Mouse (Mus musculus) cerebellum, postnatal 10 days (tissue): ENCODE data around the gene Spen.

Experiments used
- DNase-seq, 2 experiments: peaks; one replicate each; pipeline ENCODE4 v3.0.0; 2021; ENCODE audit warnings: mixed read lengths in 2 of 2

Spen gene

GRCm38 (mm10) chr4:141526936-141527650 lies 11.3 kb downstream of the Spen start:
- DNase-seq = no peak

GRCm38 (mm10) chr4:141525940-141526339 lies 12.5 kb downstream of the Spen start:
- no peak for DNase-seq

- DNase-seq = no peak
Observed at GRCm38 (mm10) chr4:141524658-141525057, 13.7 kb downstream of the Spen start.

GRCm38 (mm10) chr4:141523128-141523527 lies 15.3 kb downstream of the Spen start:
- no peak for DNase-seq

- DNase-seq = no peak
Observed at GRCm38 (mm10) chr4:141518386-141518785, 20.0 kb downstream of the Spen start.

- no peak for DNase-seq
Observed at GRCm38 (mm10) chr4:141514179-141514641, 24.2 kb downstream of the Spen start.

GRCm38 (mm10) chr4:141512145-141512544 lies 26.3 kb downstream of the Spen start:
- DNase-seq = no peak

GRCm38 (mm10) chr4:141510457-141510856 lies 27.9 kb downstream of the Spen start:
- DNase-seq = no peak

GRCm38 (mm10) chr4:141506893-141507292 lies 31.5 kb downstream of the Spen start:
- DNase-seq = peak; percentile 56 to 57

GRCm38 (mm10) chr4:141506352-141506751 lies 32.0 kb downstream of the Spen start:
- DNase-seq = peak; percentile 80 to 84

GRCm38 (mm10) chr4:141505810-141506209 lies 32.6 kb downstream of the Spen start:
- no peak for DNase-seq

- DNase-seq = no peak
Observed at GRCm38 (mm10) chr4:141504471-141504870, 33.9 kb downstream of the Spen start.

- DNase-seq = no peak
Observed at GRCm38 (mm10) chr4:141502723-141503122, 35.7 kb downstream of the Spen start.

- no peak for DNase-seq
Observed at GRCm38 (mm10) chr4:141501058-141501457, 37.3 kb downstream of the Spen start.

GRCm38 (mm10) chr4:141500637-141501036 lies 37.8 kb downstream of the Spen start:
- DNase-seq = no peak

- DNase-seq = peak; percentile 39
Observed at GRCm38 (mm10) chr4:141488670-141489069, 49.7 kb downstream of the Spen start.

GRCm38 (mm10) chr4:141487581-141487980 lies 50.8 kb downstream of the Spen start:
- no peak for DNase-seq

- DNase-seq = no peak
Observed at GRCm38 (mm10) chr4:141484071-141484470, 54.3 kb downstream of the Spen start.

GRCm38 (mm10) chr4:141479411-141479810 lies 59.0 kb downstream of the Spen start:
- peak; percentile 65 to 73 for DNase-seq

- DNase-seq = peak; percentile 56 to 66
Observed at GRCm38 (mm10) chr4:141478794-141479193, 59.6 kb downstream of the Spen start.

GRCm38 (mm10) chr4:141478225-141478624 lies 60.2 kb downstream of the Spen start:
- DNase-seq = peak; percentile 81 to 84

GRCm38 (mm10) chr4:141477681-141478102 lies 60.7 kb downstream of the Spen start:
- DNase-seq = peak; percentile 96

- DNase-seq = peak; percentile 55 to 63
Observed at GRCm38 (mm10) chr4:141474431-141474830, 64.0 kb downstream of the Spen start.

- peak in 1 of 2 experiments; percentile 23 for DNase-seq
Observed at GRCm38 (mm10) chr4:141472641-141473321, 65.6 kb downstream of the Spen start.
